Mouse (Mus musculus): ENCODE measurements around the gene Trir. TPM values are rescaled to one million over a fixed set of nuclear protein-coding genes. Genes with fewer than 3 reads are reported as not detected.

Gene Trir
- polyA plus RNA-seq, 1 experiment from 2014 or later: 157 TPM

- H3K27me3 ChIP-seq (ENCODE audit: control insufficient read depth, insufficient read depth, low read length): no peaks in the 10 kb centered on the region
- DNase-seq (peak; percentile 32), ATAC-seq (ENCODE audit: low FRiP score, low TSS enrichment) (no peak)
- peak overlapping the region; percentile 99 for H3K4me3 ChIP-seq (replicated peaks; ENCODE audit: low read depth, low read length)
- peaks cover 36% of the 10 kb centered on the region for H3K4me1 ChIP-seq (ENCODE audit: control insufficient read depth, insufficient read depth, low read length)
- peak overlapping the region; percentile 85 for H3K27ac ChIP-seq (replicated peaks; ENCODE audit: low read depth, low read length)
- peak overlapping the region; percentile 90 for H3K4me2 ChIP-seq (ENCODE audit: low read length)
- H3K9me3 ChIP-seq (ENCODE audit: control insufficient read depth, low read length): no peaks in the 10 kb centered on the region
- peaks cover 44% of the 10 kb centered on the region for H3K36me3 ChIP-seq (ENCODE audit: control insufficient read depth, insufficient read depth, low read length)
- WGBS: 1% methylated on average over 13 of the region's 13 CpGs
- H3K9ac ChIP-seq (replicated peaks; ENCODE audit: low read length): peak overlapping the region; percentile 96
These were observed 863 bp downstream of the Trir start for GRCm38 (mm10) chr8:85027516-85027855.

- Histone ChIP-seq H3K9ac (replicated peaks; ENCODE audit: low read length) (peak overlapping the region; percentile 96), H3K4me1 (ENCODE audit: control insufficient read depth, insufficient read depth, low read length) (peaks cover 36% of the 10 kb centered on the region), H3K27ac (replicated peaks; ENCODE audit: low read depth, low read length) (no peak overlapping the region), H3K36me3 (ENCODE audit: control insufficient read depth, insufficient read depth, low read length) (peaks cover 47% of the 10 kb centered on the region), H3K4me3 (replicated peaks; ENCODE audit: low read depth, low read length) (peak overlapping the region; percentile 99), H3K9me3 (ENCODE audit: control insufficient read depth, low read length) (no peaks in the 10 kb centered on the region), H3K4me2 (ENCODE audit: low read length) (peak overlapping the region; percentile 90), H3K27me3 (ENCODE audit: control insufficient read depth, insufficient read depth, low read length) (no peaks in the 10 kb centered on the region)
- DNase-seq: peak; percentile 38
- 29% methylated on average over 2 of the region's 2 CpGs for WGBS
- no peak for ATAC-seq (ENCODE audit: low FRiP score, low TSS enrichment)
These were observed 1.3 kb downstream of the Trir start for GRCm38 (mm10) chr8:85027922-85028321.

GRCm38 (mm10) chr8:85029271-85029670, 2.6 kb downstream of the Trir start:
- DNase-seq (no peak), ATAC-seq (ENCODE audit: low FRiP score, low TSS enrichment) (no peak)
- H3K4me3 ChIP-seq (replicated peaks; ENCODE audit: low read depth, low read length): peak overlapping the region; percentile 99; the same call in 1 of the 2 replicates
- no peaks in the 10 kb centered on the region for H3K27me3 ChIP-seq (ENCODE audit: control insufficient read depth, insufficient read depth, low read length)
- 94% methylated on average over 14 of the region's 14 CpGs for WGBS
- H3K4me1 ChIP-seq (ENCODE audit: control insufficient read depth, insufficient read depth, low read length): peaks cover 31% of the 10 kb centered on the region
- H3K9ac ChIP-seq (replicated peaks; ENCODE audit: low read length): no peak overlapping the region
- H3K27ac ChIP-seq (replicated peaks; ENCODE audit: low read depth, low read length): no peak overlapping the region
- peaks cover 46% of the 10 kb centered on the region for H3K36me3 ChIP-seq (ENCODE audit: control insufficient read depth, insufficient read depth, low read length)
- no peaks in the 10 kb centered on the region for H3K9me3 ChIP-seq (ENCODE audit: control insufficient read depth, low read length)
- H3K4me2 ChIP-seq (ENCODE audit: low read length): peak overlapping the region; percentile 90

GRCm38 (mm10) chr8:85032622-85033311, 6.1 kb downstream of the Trir start:
- Histone ChIP-seq H3K4me3 (replicated peaks; ENCODE audit: low read depth, low read length) (no peak overlapping the region), H3K9ac (replicated peaks; ENCODE audit: low read length) (no peak overlapping the region), H3K27ac (replicated peaks; ENCODE audit: low read depth, low read length) (no peak overlapping the region), H3K27me3 (ENCODE audit: control insufficient read depth, insufficient read depth, low read length) (no peaks in the 10 kb centered on the region), H3K36me3 (ENCODE audit: control insufficient read depth, insufficient read depth, low read length) (peaks cover 46% of the 10 kb centered on the region), H3K4me1 (ENCODE audit: control insufficient read depth, insufficient read depth, low read length) (peaks cover 28% of the 10 kb centered on the region), H3K9me3 (ENCODE audit: control insufficient read depth, low read length) (no peaks in the 10 kb centered on the region), H3K4me2 (ENCODE audit: low read length) (no peak overlapping the region)
- ATAC-seq (ENCODE audit: low FRiP score, low TSS enrichment): no peak
- 88% methylated on average over 4 of the region's 4 CpGs for WGBS
- no peak for DNase-seq

GRCm38 (mm10) chr8:85033867-85034266, 7.2 kb downstream of the Trir start:
- DNase-seq: no peak
- Histone ChIP-seq H3K4me3 (replicated peaks; ENCODE audit: low read depth, low read length) (no peak overlapping the region), H3K27me3 (ENCODE audit: control insufficient read depth, insufficient read depth, low read length) (no peaks in the 10 kb centered on the region), H3K27ac (replicated peaks; ENCODE audit: low read depth, low read length) (no peak overlapping the region), H3K9ac (replicated peaks; ENCODE audit: low read length) (no peak overlapping the region), H3K36me3 (ENCODE audit: control insufficient read depth, insufficient read depth, low read length) (peaks cover 46% of the 10 kb centered on the region), H3K4me1 (ENCODE audit: control insufficient read depth, insufficient read depth, low read length) (peaks cover 25% of the 10 kb centered on the region), H3K9me3 (ENCODE audit: control insufficient read depth, low read length) (no peaks in the 10 kb centered on the region), H3K4me2 (ENCODE audit: low read length) (no peak overlapping the region)
- WGBS: 68% methylated on average over 1 of the region's 1 CpGs
- no peak for ATAC-seq (ENCODE audit: low FRiP score, low TSS enrichment)

- Histone ChIP-seq H3K4me3 (replicated peaks; ENCODE audit: low read depth, low read length) (peak overlapping the region; percentile 81), H3K27ac (replicated peaks; ENCODE audit: low read depth, low read length) (no peak overlapping the region), H3K4me2 (ENCODE audit: low read length) (peak overlapping the region; percentile 98), H3K9me3 (ENCODE audit: control insufficient read depth, low read length) (no peaks in the 10 kb centered on the region), H3K9ac (replicated peaks; ENCODE audit: low read length) (no peak overlapping the region), H3K4me1 (ENCODE audit: control insufficient read depth, insufficient read depth, low read length) (peaks cover 24% of the 10 kb centered on the region), H3K27me3 (ENCODE audit: control insufficient read depth, insufficient read depth, low read length) (no peaks in the 10 kb centered on the region), H3K36me3 (ENCODE audit: control insufficient read depth, insufficient read depth, low read length) (peaks cover 39% of the 10 kb centered on the region)
- WGBS: 2% methylated on average over 13 of the region's 13 CpGs
- no peak for ATAC-seq (ENCODE audit: low FRiP score, low TSS enrichment)
- peak; percentile 89 for DNase-seq
These were observed 8.1 kb downstream of the Trir start for GRCm38 (mm10) chr8:85034764-85035163.

- Histone ChIP-seq H3K4me3 (replicated peaks; ENCODE audit: low read depth, low read length) (peak overlapping the region; percentile 81), H3K4me1 (ENCODE audit: control insufficient read depth, insufficient read depth, low read length) (peaks cover 24% of the 10 kb centered on the region), H3K9me3 (ENCODE audit: control insufficient read depth, low read length) (no peaks in the 10 kb centered on the region), H3K4me2 (ENCODE audit: low read length) (peak overlapping the region; percentile 98), H3K27ac (replicated peaks; ENCODE audit: low read depth, low read length) (no peak overlapping the region), H3K9ac (replicated peaks; ENCODE audit: low read length) (no peak overlapping the region), H3K36me3 (ENCODE audit: control insufficient read depth, insufficient read depth, low read length) (peaks cover 35% of the 10 kb centered on the region), H3K27me3 (ENCODE audit: control insufficient read depth, insufficient read depth, low read length) (no peaks in the 10 kb centered on the region)
- ATAC-seq (ENCODE audit: low FRiP score, low TSS enrichment) (no peak), DNase-seq (no peak)
- 7% methylated on average over 12 of the region's 12 CpGs for WGBS
These were observed 8.6 kb downstream of the Trir start for GRCm38 (mm10) chr8:85035165-85035727.

- H3K4me1 ChIP-seq (ENCODE audit: control insufficient read depth, insufficient read depth, low read length): peaks cover 24% of the 10 kb centered on the region
- H3K4me2 ChIP-seq (ENCODE audit: low read length): peak overlapping the region; percentile 98
- H3K9ac ChIP-seq (replicated peaks; ENCODE audit: low read length): peak overlapping the region; percentile 65
- peaks cover 35% of the 10 kb centered on the region for H3K36me3 ChIP-seq (ENCODE audit: control insufficient read depth, insufficient read depth, low read length)
- H3K27ac ChIP-seq (replicated peaks; ENCODE audit: low read depth, low read length): peak overlapping the region; percentile 65; the same call in 1 of the 2 replicates
- peak; percentile 29 for DNase-seq
- peak overlapping the region; percentile 81 for H3K4me3 ChIP-seq (replicated peaks; ENCODE audit: low read depth, low read length)
- no peak for ATAC-seq (ENCODE audit: low FRiP score, low TSS enrichment)
- no peaks in the 10 kb centered on the region for H3K9me3 ChIP-seq (ENCODE audit: control insufficient read depth, low read length)
- H3K27me3 ChIP-seq (ENCODE audit: control insufficient read depth, insufficient read depth, low read length): no peaks in the 10 kb centered on the region
- WGBS: 1% methylated on average over 15 of the region's 15 CpGs
These were observed 9.2 kb downstream of the Trir start for GRCm38 (mm10) chr8:85035728-85036310.

GRCm38 (mm10) chr8:85036381-85036717, 9.7 kb downstream of the Trir start:
- H3K9ac ChIP-seq (replicated peaks; ENCODE audit: low read length): peak overlapping the region; percentile 65
- ATAC-seq (ENCODE audit: low FRiP score, low TSS enrichment) (peak; percentile 46), DNase-seq (no peak)
- H3K4me2 ChIP-seq (ENCODE audit: low read length): peak overlapping the region; percentile 98
- peak overlapping the region; percentile 65 for H3K27ac ChIP-seq (replicated peaks; ENCODE audit: low read depth, low read length)
- H3K9me3 ChIP-seq (ENCODE audit: control insufficient read depth, low read length): no peaks in the 10 kb centered on the region
- peak overlapping the region; percentile 81 for H3K4me3 ChIP-seq (replicated peaks; ENCODE audit: low read depth, low read length)
- H3K36me3 ChIP-seq (ENCODE audit: control insufficient read depth, insufficient read depth, low read length): peaks cover 36% of the 10 kb centered on the region
- WGBS: under 1% methylated on average over 9 of the region's 9 CpGs
- H3K4me1 ChIP-seq (ENCODE audit: control insufficient read depth, insufficient read depth, low read length): peaks cover 24% of the 10 kb centered on the region
- H3K27me3 ChIP-seq (ENCODE audit: control insufficient read depth, insufficient read depth, low read length): no peaks in the 10 kb centered on the region

Measured in midbrain, embryonic 14.5 days (tissue).